Mouse (Mus musculus) spleen, embryonic (tissue): ENCODE measurements around the gene Aqp5.

Experiments
- CTCF ChIA-PET: fragments of 350-600 bp; sonication (Branson Sonifier 250); formaldehyde crosslinking; loops from one replicate; lab custom pipeline; 2022; lab: Charles Lee

Aqp5 gene

DNA sequence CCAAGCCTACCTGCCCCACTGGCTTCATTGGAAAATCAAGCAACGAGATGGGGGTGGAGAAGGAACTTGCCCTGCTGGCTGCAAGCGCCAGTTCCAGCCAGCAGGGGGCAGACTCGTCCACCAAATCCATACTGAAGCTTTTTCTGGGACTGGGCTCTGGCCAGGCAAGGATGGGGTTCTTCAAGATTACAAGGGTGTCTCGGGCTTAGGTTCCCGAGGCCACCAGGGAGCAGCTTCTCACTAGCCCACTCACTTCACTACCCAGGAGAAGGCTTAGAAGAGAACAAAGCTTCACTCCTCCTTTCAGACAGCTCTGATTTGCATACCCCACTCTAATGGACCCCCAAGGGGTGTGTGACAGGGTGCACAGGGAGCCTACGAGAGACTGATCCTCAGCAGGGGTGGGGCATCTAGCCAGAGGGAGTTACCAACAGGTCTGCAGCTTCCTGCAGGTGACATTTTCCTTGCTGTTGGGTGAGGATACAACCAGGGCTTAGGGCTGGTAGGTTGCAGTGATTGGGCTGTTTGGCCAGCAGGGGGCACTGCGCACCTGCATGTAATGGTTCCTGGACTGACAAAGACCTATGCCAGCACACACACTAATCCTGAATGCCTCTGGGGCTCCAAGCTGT, 5.6 kb downstream of the Aqp5 start:
- CTCF ChIA-PET = interaction anchor here (1.0 to 1.1 kb wide), 2 partner anchors 72 to 75 kb away, joined by 3 to 6 read pairs; no protein-coding TSS in a partner anchor

DNA sequence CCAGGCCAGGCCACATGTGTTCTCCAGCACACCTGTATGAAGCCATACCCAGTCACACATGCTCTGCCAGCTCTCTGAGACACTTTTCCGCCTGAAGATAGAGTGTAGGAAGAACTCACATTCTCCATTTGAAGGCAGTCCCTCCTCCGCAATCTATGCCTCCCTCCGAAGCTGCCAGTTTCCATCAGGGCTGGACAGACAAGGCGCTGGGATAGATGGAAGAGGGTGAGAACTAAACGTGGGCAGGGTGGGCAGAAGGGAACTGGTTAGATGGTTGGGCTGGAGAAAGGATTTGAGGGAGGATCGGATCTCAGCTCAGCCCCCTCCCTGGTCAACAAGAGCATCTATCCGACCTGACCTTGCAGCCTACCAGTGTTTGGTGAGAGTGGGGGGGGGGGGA, 6.3 kb downstream of the Aqp5 start:
- CTCF ChIA-PET = interaction anchor here (0.7 kb wide), 1 partner anchor 75 kb away, joined by 4 read pairs; no protein-coding TSS in a partner anchor

DNA sequence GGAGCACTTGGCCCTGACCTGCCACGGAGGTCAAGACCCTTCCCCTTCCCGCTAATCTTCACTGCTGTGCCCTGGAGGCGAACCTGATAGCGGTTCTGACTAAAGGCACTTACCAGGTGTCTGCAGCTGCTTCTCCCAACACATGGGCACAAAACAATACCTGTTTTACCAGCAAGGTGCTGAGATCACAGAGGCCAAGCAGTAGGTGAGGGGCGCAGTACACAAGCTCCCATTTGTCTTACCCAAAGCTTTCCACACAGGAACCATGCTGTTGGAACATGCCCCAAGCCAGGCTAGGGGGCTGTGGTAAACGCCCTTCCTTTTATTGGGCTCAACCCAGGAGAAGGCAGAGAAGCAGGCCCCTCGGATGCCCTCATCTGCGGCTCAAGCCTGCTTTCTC, 7.0 kb downstream of the Aqp5 start:
- CTCF ChIA-PET = no interaction called here

DNA sequence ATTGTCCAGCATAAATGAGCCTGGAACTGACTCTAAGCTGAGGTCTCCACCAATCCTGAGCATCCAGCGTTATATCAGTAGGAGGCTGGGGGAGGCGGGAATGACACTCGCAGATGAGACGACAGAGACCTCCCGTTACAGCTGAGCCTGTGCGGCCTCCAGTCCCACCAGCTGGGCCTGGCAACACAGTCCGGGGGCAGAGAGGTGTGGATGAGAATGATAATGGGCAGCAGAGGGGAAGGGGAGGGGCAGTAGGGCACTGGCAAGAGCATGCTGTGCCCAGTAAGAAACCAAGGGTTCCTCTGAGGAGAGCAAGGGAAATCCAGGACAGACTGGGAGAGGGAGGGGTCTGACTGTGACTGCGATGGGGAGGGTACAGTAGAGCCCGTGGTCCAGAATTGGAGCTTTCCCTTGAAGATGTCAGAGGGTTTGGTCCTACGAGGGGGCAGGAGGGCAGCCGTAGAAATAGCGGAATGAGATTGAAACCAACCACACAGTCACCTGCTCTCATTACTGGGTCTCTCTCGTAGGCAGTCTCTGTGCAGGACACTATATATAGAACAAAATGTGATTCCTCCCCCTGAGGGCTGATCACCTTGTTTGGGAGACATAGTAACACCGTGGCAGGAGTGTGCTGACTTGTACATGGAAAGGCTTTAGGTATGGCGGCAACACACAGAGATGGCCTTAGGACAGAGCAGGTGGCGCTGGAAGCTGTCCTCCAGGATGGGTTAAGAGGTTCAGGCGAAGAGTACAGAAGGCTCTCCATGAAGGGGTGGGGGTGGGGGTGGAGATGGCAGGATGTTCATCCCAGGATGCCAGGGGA, 8.9 kb downstream of the Aqp5 start:
- CTCF ChIA-PET = interaction anchor here (0.7 kb wide), 1 partner anchor 27 kb away, joined by 3 read pairs; no protein-coding TSS in a partner anchor

DNA sequence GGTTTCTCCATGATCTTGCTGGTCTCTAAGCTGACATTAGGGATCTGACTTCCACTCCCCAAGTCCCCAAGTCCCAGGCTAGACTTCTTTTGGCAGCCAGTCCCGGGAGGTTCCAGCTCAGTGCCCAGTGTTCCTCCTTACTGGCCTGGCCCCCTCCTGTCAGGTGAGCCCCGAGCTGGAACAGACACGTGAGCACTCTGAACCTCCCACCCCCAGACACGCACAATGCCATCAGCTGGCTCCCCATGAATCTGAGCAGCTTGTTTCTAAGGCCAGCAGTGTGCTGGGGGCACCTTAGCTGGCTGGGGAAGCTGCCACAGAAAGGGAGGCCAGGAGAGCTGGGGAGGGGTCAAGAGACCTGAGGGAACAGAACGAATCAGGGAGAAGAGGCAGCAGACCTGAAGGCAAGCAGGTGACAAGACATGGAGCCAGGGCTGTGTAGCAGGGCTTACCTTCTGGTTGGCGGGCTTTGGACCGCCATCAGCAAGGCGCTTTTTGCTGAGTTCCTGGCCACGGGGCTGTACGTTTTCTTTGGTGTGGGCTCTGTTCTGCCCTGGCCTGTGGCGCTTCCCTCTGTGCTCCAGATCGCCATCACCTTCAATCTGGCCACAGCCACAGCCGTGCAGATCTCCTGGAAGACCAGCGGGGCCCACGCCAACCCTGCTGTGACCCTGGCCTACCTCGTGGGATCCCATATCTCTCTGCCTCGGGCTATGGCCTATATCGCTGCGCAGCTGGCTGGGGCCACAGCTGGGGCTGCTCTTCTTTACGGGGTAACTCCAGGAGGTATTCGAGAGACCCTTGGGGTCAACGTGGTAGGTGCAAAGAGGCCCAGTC, 10.6 kb downstream of the Aqp5 start, which contains the start of gene Aqp6:
Gene Aqp6 (plus strand): TSS at position 415 of the 837 bp plus-strand sequence.
- CTCF ChIA-PET = no interaction called here

DNA sequence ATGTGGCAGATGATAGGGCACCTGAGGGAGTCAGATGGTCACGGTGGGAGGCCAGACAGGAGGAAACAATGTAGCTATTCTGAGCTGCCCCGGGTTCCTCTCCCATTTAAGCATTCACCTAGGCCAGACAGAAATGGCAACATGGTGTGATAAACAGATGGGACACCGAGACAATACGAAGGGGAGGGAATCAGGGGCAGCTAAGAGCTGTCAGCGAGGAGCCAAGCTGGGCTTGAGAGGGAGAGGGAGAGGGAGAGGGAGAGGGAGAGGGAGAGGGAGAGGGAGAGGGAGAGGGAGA, 11.2 kb downstream of the Aqp5 start:
- CTCF ChIA-PET = no interaction called here

DNA sequence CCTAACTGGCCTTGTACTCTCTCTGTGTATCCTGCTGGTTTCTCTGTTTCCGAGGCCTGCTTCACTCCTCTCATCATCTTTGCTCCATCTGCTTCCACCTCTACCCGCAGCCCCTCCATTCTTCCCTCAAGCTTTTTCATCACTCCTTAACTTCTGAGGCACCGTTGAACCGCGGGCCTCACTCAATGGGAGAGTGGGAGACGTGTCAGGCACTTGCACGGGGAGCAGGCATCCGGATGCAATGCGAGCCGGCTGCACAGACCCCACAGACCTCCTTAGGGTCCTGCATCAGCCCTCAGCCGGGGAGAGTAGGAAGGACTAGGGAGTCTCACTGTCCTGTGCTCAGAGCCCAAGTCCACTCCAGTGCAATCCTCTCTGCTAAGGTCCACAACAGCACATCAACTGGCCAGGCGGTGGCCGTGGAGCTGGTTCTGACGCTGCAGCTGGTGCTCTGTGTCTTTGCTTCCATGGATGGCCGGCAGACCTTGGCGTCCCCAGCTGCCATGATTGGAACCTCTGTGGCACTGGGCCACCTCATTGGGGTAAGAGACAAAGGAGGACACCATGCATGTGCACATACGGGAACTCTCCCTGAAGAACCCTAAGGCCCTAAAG, 11.7 kb downstream of the Aqp5 start:
- CTCF ChIA-PET = no interaction called here

DNA sequence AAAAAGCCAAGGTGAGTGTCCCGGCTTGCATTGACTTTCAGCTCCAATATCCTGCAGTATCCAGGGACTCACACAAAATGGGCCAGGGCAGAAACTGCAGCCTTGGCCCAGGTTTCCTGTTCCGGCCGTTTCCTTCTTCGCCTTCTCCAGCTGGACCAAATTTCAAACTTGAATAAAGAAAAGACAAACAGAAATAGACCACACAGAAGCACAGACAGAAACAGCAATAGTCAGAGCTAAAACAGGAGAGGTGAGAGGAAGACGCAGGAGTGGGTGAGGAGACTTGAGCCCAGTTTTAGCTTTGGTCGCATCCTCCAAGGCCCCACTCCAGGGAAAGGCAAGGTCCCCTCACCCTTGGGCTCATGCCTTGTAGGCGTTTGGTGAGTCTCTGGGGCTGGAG, 12.6 kb downstream of the Aqp5 start:
- CTCF ChIA-PET = no interaction called here

DNA sequence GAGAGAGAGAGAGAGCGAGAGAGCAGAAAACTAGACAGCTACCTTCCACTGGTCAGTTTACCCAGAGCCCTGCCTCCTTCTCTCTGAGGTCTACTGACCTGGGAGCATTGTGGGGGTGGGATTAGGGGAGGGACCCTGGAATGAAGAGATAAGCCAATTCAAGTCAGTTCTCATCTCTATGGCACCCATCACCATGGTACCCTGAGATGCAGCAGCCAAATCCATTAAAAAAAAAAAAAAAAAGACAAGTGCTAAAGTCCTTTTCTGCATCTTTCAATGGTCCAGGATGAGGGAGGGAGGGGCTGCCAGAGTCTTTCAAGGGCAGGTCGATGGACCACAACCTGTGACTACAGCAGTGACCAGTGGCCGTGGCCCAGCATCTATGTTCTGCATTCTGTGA, 15.0 kb downstream of the Aqp5 start:
- CTCF ChIA-PET = interaction anchor here (0.6 kb wide), 1 partner anchor 1670 kb away, joined by 3 read pairs; no protein-coding TSS in a partner anchor

DNA sequence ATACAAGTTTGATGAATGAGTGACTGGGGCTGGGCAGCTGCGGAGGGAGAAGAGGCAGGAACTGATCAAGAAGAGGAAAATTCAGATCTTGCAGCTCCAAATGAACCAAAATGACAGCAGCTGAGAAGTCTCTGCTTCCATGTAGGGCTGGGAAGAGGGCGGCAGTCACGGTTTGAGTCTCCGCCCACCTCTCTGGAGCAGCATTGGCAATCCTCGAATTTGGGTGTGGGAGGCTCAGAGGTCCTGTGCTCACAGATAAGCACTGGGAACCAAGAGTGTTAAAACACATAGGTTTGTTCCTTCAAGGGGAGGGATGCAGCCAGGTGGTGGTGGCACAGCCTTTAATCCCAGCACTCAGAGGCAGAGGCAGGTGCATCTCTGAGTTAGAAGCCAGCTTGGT, 15.9 kb downstream of the Aqp5 start:
- CTCF ChIA-PET = no interaction called here

DNA sequence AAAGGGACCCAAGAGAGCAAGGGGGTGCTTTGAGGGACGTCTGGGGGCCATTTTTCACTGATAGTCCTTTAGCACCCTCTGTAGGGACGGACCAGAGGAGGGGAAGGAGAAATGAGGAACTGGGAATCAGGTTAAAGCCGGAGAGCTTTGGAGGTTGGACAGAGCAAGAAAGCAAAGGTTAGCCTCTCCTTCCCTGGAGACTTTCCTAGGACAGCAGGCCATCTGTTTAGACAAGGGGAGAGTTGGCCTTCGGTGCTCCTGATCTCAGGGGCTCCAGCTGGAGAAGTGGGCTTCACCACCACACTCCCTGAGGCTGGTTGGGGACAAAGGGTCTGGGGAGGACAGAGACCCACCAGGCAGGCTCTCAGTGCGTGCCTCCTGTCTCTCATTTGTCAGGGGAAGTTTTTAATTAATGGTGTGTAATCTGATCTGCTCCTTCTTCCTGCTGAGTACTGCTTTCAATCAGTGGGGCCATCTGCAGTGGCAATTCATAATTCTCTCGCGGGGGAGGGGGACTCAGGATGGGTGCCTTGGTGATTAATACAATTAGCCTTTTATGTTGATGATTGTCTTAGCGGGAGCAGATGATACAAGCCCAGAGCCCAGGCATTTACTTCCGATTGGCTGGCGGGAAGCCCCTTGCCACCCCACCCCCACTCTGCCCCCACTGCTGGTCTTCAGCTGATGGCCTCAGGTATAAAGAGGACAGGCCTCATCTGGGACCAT, 17.0 kb downstream of the Aqp5 start:
- CTCF ChIA-PET = no interaction called here

DNA sequence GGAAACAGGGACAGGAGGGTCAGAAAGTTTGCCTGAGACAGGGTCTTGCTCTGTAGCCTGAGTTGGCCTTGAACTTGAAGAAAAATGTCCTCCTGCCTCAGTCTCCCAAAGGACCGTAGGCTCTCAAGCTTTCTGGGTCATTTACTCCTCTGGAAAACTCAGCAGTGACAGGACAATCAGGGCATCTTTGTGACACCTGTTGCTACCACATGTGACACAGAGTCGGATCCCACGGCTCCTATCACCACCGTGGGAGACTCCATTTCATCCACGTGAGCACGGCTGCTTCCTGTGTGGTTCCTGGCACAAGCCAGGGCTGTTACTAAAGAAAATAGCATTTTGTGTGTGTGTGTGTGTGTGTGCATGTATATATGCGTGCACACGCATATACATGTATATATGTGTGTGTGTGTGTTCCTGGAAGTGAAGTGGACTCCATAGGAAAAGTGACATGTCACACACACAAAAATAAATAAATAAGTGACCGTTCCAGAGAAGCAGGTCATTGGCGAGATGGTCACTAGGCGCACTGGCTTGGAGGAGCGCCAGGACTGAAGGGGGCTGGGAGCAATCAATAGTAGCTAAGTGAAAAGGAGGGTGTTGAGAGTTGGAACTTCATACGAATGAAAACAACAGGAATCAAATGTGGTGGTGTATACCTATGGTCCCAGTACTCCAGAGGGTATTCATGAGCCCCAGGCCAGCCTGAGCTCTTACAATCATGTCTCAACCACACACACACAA, 18.0 kb downstream of the Aqp5 start:
- CTCF ChIA-PET = interaction anchor here (0.6 kb wide), 1 partner anchor 138 kb away, joined by 4 read pairs; no protein-coding TSS in a partner anchor

DNA sequence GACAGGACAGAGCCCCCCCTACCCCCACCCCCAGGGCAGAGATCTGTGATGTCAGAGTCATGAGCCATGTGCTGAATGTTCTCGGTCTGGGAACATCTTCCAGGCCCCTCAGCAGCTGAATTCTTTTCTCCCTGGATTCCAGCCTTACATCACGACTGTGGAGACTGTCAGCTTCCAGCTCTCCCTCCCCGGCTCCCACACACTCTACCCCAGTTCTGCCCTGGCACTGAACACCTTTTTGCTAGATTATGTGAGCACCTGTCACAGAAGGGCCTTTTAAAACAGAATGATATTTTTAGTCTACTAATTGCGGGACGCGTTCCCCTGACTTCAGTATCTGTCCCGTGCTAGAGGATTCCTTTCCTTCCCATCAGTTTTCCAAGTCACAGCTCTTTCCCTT, 21.0 kb downstream of the Aqp5 start:
- CTCF ChIA-PET = no interaction called here

DNA sequence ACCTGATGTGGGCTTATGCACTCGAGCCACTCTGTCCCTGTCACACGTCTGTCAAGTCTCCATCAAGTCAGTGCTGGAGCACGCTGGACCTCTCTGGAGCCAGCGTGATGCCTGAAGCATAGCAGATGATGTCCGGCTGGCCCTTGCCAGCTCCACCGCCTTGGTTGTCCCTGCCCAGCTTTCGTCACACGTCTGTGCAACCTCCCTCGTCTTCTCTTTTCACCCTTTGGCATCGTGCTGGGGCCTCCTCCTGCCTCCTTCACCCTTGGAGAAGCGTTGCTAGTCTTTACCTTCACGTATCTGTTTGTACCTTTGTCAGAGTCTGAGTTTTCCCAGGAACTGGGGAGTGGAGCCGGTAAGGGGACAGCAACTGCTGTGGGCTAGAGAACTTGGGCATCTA, 23.7 kb downstream of the Aqp5 start:
- CTCF ChIA-PET = no interaction called here

DNA sequence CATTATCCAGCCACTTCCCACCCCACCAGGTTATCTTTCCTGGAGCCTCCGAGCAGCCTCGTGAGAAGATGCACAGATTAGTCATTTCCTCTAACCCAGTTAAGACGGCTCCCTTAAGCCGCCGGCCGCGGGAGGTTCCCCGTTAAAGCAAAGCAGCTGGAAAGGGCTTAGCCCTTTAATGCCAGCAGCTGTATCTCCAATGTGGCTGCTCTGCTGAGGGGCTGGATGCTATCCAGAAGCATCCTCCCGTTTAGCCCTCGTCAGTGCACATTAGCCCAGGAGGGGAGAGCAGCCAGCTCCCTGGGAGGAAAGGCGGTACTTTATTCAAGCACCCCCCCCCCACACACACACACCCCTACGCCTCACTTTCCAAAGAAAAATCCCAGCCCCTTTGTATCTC, 24.2 kb downstream of the Aqp5 start:
- CTCF ChIA-PET = no interaction called here

DNA sequence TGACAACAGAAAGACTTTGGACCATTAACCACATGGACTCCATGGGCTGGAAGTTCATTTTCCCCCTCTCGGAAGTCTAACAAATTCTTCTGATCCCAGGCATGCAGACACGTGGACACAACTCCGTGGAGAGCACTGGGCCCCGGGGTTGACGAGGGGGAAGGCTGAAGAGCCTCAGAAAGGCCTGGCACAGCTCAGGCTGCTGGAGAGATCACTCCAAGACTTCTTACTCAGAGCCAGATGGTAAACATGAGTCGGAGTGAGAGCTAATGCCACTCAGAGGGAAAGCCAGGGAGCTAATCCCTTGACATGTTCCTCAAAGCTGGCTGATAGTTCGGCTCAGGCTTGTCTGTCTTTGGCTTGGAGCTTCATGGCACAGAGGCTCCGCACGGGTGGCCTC, 24.7 kb downstream of the Aqp5 start:
- CTCF ChIA-PET = no interaction called here

DNA sequence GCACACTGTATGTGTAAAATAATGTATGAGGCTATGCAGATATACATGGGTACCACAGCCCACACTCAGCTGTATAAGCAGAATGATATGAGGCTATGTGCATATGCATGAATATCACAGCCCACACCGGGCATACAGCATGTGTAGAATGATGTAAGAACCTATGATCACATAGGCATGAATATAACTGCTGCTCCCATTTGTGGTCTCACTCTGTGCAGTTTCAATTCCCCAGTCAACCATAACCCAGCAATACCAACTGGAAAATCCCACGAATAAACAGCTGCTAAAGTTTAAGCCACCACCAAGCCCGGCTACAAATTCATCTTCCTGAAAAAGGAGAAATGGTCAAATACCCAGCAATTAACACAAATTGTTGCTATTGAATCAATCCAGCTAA, 28.0 kb downstream of the Aqp5 start:
- CTCF ChIA-PET = no interaction called here

DNA sequence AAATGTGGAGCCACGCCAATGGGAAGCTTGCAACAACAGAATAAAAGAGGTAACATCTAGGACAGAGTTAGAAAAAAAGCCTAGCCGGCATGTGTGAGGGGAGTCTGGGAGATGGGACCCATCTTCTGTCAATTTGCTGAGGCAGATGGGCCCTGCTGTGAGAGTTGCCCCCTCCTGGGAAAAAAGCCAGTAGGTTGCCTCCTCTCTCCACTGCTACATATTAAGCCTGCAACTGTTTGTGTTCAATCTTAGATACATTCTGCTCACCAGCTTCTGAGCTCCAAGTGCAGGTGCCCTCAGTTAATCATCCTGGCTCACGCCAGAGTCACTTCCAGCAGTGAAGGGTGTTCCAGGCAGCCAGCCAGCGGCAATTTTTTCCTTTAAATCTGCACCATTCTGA, 29.2 kb downstream of the Aqp5 start:
- CTCF ChIA-PET = interaction anchor here (0.7 kb wide), 1 partner anchor 467 kb away, joined by 4 read pairs; no protein-coding TSS in a partner anchor

DNA sequence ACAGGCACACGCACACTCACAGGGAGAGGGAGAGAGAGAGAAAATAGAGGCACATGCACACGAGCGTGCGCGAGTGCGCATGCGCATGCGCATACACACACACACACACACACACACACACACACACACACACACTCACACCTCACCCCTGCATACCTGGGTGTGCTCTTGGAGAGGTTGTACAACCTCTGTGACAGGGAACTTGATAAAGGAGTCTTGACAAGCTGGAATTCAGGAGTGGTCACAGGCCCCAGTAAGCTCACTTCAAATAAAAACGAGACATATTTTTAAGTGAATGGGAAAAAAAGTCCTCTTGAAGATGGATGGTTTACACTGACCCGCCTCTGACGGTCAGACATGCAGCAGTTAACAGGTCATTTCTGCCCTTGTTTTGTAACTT, 31.5 kb downstream of the Aqp5 start:
- CTCF ChIA-PET = interaction anchor here (0.6 kb wide), 1 partner anchor 24 kb away, joined by 4 read pairs; no protein-coding TSS in a partner anchor

DNA sequence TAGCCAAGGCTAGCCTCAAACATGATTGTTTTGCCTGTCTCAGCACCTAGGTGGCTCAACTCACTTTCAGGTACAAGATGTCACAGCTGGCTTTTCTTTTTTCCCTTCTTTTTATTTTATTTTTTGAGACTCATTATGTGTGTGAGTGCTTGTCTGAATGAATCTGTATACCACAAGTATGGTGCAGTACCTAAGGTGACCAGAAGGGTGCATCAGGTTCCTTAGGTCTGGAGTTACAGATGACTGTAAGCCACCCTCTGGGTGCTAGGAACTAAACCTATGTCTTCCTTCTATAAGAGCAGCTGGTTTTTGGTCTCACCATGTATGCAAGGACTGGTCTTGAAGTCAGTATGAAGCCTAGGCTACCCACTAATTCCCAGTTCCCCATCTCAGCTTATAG, 41.0 kb downstream of the Aqp5 start:
- CTCF ChIA-PET = no interaction called here
